In the genomic region with DNA sequence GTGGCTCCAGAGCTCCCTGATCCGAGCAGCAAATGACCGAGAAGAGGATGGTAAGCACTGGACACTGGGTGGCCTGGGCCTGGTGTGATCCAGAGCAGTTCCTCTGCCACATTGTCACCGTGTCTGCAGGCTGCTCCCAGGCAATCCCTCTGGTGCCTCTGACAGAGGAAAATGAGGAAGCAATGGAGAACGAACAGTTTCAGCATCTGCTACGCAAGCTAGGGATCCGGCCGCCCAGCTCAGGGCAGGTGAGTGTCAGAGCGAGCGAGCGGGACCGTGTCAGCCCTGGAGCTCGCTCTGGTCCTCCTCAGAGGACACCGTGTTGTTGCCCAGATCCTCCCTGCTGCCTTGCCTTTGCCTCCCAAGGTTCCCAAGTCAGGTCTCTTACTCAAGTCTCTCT, we compare ENCODE assay signal across 26 mouse cellular contexts. TPM values are rescaled to one million over a fixed set of nuclear protein-coding genes. Genes with fewer than 3 reads are reported as not detected.
"Had no signal": no experiment of that assay in that cellular context is flagged by ENCODE, and none has a peak within 500 bp of the region (broad histone marks: within the 10 kb centered on the region; RNA-seq: fewer than 3 reads in every experiment).

No protein-coding gene starts in this region.

- H3K4me1 ChIP-seq: midbrain, embryonic 10.5 days; midbrain, embryonic 12.5 days; neural tube, embryonic 13.5 days; neural tube, embryonic 15.5 days had no signal

- H3K4me3 ChIP-seq: midbrain, embryonic 10.5 days; midbrain, embryonic 12.5 days; myocyte; neural tube, embryonic 13.5 days; neural tube, embryonic 15.5 days had no signal

- H3K4me2 ChIP-seq: lung, embryonic 14.5 days; midbrain, embryonic 12.5 days; neural tube, embryonic 13.5 days; neural tube, embryonic 15.5 days had no signal

- H3K27ac ChIP-seq: midbrain, embryonic 10.5 days; midbrain, embryonic 12.5 days; neural tube, embryonic 13.5 days; neural tube, embryonic 15.5 days had no signal

- H3K27me3 ChIP-seq: midbrain, embryonic 12.5 days; neural tube, embryonic 13.5 days; neural tube, embryonic 15.5 days had no signal

- ATAC-seq: midbrain, embryonic 16.5 days had no signal

- DNase-seq: lung, adult 18-20 months; lung, embryonic 14.5 days; lung, postnatal 10 days; lung, postnatal 4 days; midbrain, embryonic 14.5 days; retina, postnatal 1 day; right cerebral cortex, adult 18-20 months; right cerebral cortex, postnatal 25 days; right cerebral cortex, postnatal 4 days; spleen, adult 18-20 months; thymus, adult 18-20 months; thymus, postnatal 14 days; thymus, postnatal 36 days had no signal

- H3K9ac ChIP-seq: lung, embryonic 14.5 days; midbrain, embryonic 12.5 days; neural tube, embryonic 13.5 days; neural tube, embryonic 15.5 days had no signal

- H3K9me3 ChIP-seq: midbrain, embryonic 10.5 days; midbrain, embryonic 12.5 days; neural tube, embryonic 13.5 days; neural tube, embryonic 15.5 days had no signal

RNA-seq across cellular contexts. Expression of a gene that starts 3.3 kb away (rescaled TPM):
- polyA plus RNA-seq: midbrain, embryonic 14.5 days; midbrain, embryonic 16.5 days; neural tube, embryonic 15.5 days; small intestine, adult 2 months had no signal

RNA-seq across cellular contexts. Expression of a gene that starts 17.9 kb away (rescaled TPM):
- total RNA-seq: megakaryocyte-erythroid progenitor cell, adult 5-6 weeks had no signal
- polyA plus RNA-seq: lung, embryonic 14.5 days; midbrain, embryonic 10.5 days; midbrain, embryonic 12.5 days; midbrain, embryonic 14.5 days; midbrain, embryonic 16.5 days; myocyte; neural tube, embryonic 11.5 days; neural tube, embryonic 13.5 days; neural tube, embryonic 15.5 days; small intestine, adult 2 months; stomach, embryonic 14.5 days; thymus, postnatal 0 days had no signal

RNA-seq across cellular contexts. Expression of a gene that starts 24.9 kb away (rescaled TPM):
- polyA plus RNA-seq: lung, embryonic 14.5 days; lung, embryonic 16.5 days; myocyte; neural tube, embryonic 11.5 days; neural tube, embryonic 13.5 days; neural tube, embryonic 15.5 days; small intestine, adult 2 months; stomach, embryonic 14.5 days; stomach, embryonic 16.5 days; thymus, postnatal 0 days had no signal
